Mouse (Mus musculus) CD8-positive naive resting alpha-beta T cell, adult 2 months (primary cell): ENCODE data around the gene Xkr7.
A peak's percentile ranks its signal among the peaks of the same experiment; 100 is the strongest.

Experiments used
- DNase-seq, 2 experiments: peaks; one replicate each; pipeline ENCODE4 v3.0.0; 2022; ENCODE audit warnings: low read depth in 2 of 2, low spot score in 2 of 2

Xkr7 gene

GRCm38 (mm10) chr2:153066991-153067390 is 35.3 kb downstream of the Xkr7 start:
- DNase-seq, result no peak

DNA sequence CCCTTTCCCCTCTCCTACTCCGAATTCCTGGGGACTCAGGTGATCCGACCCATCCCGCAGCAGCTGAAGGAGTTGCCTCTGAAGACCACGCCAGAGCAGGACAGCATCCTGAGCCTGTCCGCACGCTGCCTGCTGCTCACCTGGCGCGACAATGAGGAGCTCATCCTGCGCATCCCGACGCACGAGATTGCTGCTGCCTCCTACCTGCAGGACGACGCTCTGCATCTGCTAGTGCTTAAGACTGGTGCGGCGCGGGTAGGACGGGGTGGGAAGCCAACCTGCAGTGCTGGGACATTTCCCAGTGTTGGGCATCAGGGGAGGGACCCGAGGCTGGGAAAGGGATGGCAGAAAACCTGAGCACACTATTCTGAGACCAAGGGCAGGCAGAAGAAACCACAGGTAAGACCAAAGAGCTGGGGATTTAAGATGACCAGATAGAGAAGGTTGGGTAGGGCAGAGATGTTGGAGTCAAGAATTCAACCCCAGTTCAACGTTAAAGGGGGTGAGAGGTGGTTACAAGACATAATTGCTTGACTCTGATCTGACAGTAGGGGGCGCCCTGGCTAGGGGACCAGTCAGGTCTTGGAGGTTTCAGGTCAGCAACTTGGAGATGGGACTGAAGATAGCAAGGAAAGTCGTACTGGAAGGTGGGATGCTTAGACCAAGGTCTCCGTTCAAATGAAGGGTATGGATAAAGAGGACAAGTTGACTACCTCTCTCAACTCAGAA is 39.3 kb downstream of the Xkr7 start:
- DNase-seq, result no peak

- no peak for DNase-seq
Measured at GRCm38 (mm10) chr2:153071491-153072184, 40.0 kb downstream of the Xkr7 start.

- no peak for DNase-seq
Measured at GRCm38 (mm10) chr2:153074651-153075050, 43.0 kb downstream of the Xkr7 start.

DNA sequence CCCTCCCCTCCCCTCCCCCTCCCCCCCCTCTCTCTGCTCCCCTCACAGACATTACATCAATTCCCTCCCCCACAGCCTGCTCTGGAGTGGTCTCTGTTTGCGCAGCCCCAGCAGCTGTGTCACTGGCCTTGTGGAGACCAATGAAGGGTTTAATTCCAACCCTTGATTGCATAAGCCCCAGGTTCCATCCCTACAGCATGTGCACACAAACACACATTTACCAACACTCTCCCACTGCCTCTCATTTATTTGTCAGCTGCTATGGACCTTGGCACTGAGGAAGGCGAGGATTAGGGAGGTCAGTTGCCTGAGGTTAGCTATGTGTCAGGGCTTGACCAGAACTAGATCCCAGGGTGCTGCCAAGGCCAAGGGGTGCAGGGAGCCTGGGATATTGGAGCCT is 44.3 kb downstream of the Xkr7 start:
- no peak for DNase-seq

GRCm38 (mm10) chr2:153080841-153081523 is 49.3 kb downstream of the Xkr7 start:
- DNase-seq, result peak; percentile 65 to 73

DNA sequence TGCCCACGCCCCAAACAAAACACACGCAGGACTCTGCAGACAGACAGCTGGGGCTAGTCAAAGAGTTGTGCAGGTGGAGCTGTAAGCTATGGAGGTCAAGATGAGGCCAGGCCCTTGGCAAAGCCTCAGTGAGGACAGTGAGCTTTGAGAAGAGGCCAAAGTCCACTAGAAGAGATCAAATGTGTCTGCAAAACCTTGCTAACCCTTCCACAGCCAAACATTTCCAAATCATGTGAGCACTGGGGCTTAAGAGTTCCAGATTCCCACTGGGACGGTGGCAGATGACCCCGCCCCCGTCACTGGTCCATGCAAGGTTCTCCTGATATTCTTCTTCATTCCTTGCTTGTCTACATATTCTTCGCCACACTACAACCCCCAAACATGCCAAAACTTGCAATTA is 50.2 kb downstream of the Xkr7 start:
- DNase-seq, result no peak

GRCm38 (mm10) chr2:153083275-153083674 is 51.6 kb downstream of the Xkr7 start:
- no peak for DNase-seq

- DNase-seq, result no peak
Measured at GRCm38 (mm10) chr2:153083824-153084223, 52.2 kb downstream of the Xkr7 start.

DNA sequence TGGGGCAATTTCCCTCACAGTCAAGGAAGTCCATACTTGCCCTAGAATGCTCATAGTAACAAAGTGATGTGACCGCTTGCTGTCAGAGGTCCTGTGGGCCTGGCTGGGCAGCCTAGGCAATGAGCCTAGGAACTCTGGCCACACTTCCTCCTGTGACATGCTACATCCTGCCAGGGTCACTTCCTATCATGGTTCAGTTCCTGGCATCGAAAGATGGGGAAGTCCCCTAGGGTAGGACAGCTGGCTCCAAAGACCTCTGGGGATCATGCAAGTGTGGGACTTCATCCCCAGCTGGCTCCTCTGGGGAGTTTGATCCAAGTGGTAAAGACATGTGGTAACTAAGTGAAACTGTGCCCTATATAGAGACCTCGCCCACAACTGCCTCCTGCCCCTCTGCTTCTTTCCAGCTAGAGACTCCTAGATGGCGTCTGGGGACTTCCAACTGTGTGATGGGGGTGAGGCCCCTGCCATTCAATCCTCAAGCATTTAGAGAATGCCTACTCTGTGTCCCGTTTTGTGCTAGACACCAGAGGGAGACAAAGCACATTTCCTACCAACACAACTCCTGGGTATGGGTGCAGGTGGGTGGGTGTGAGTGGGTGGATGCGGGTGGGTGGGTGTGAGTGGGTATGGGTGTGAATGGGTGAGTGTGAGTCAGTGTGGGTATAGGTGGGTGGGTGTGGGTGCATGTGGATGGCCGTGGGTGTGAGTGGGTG is 52.8 kb downstream of the Xkr7 start:
- DNase-seq, result no peak

DNA sequence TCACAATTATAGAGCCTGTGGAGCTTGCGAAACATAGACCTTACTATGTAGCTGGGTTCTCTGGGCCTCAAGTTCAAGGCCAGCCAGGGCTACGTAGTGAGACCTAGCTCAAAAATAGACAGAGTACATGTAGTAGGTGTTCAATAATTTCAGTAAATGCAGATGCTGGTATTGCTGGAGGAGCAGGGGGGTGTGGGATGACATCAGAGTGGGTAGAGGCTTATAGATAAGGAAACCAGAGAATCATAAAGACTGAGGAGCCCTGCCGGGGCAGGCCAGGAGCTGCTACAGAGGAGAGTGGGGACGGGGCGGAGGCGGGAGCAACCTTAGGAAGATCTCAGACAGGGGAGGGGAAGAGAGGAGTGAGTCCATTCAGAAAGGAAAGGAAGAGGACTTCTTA is 53.9 kb downstream of the Xkr7 start:
- no peak for DNase-seq

- DNase-seq, result no peak
Measured at GRCm38 (mm10) chr2:153086166-153086565, 54.5 kb downstream of the Xkr7 start.

GRCm38 (mm10) chr2:153087091-153087490 is 55.4 kb downstream of the Xkr7 start:
- no peak for DNase-seq

- no peak for DNase-seq
Measured at GRCm38 (mm10) chr2:153089316-153089715, 57.7 kb downstream of the Xkr7 start.

- DNase-seq, result no peak
Measured at GRCm38 (mm10) chr2:153090551-153091165, 59.0 kb downstream of the Xkr7 start.
